Mouse (Mus musculus) ES-Bruce4 (cell line): ENCODE measurements around the gene Slco2a1. TPM values are rescaled to one million over a fixed set of nuclear protein-coding genes. Genes with fewer than 3 reads are reported as not detected.

Experiments
- H3K27ac ChIP-seq: 2 replicates; pipeline ENCODE4 v1.5.1; 2012; ENCODE audit warnings: low read length, inconsistent platforms; ENCODE audit not compliant: insufficient read depth
- H3K27me3 ChIP-seq: 2 replicates; pipeline ENCODE4 v1.6.1; 2012; ENCODE audit warnings: mild to moderate bottlenecking, low read length, inconsistent platforms; ENCODE audit not compliant: control insufficient read depth, poor library complexity, insufficient read depth, severe bottlenecking
- H3K36me3 ChIP-seq: 2 replicates; pipeline ENCODE4 v1.6.1; 2012; ENCODE audit warnings: inconsistent platforms, mild to moderate bottlenecking, low read length, moderate library complexity; ENCODE audit not compliant: control insufficient read depth, poor library complexity, insufficient read depth, severe bottlenecking
- H3K4me1 ChIP-seq: one replicate; pipeline ENCODE4 v1.8.1; 2011; ENCODE audit warnings: low read length; ENCODE audit not compliant: control insufficient read depth, insufficient read depth
- H3K4me3 ChIP-seq: 2 replicates; pipeline ENCODE4 v1.5.1; 2011; ENCODE audit warnings: low read depth, mild to moderate bottlenecking, low read length
- H3K9ac ChIP-seq: 2 replicates; pipeline ENCODE4 v1.6.1; 2012; ENCODE audit warnings: low read depth, mild to moderate bottlenecking, inconsistent platforms; ENCODE audit not compliant: poor library complexity, severe bottlenecking
- H3K9me3 ChIP-seq: replicated peaks from 2 replicates; pipeline ENCODE4 v1.6.1; 2012; ENCODE audit warnings: mild to moderate bottlenecking, low read length, inconsistent platforms; ENCODE audit not compliant: control insufficient read depth, poor library complexity, insufficient read depth, severe bottlenecking
- CTCF ChIP-seq: IDR thresholded peaks from one replicate; pipeline ENCODE4 v1.8.1; 2011; ENCODE audit warnings: low read depth, low read length
- EP300 ChIP-seq: IDR thresholded peaks from 2 replicates; pipeline ENCODE4 v1.6.1; 2011; ENCODE audit warnings: low read depth, low read length; ENCODE audit not compliant: insufficient read depth
- POLR2A ChIP-seq: IDR thresholded peaks from one replicate; pipeline ENCODE4 v1.8.1; 2011; ENCODE audit warnings: low read length; ENCODE audit not compliant: insufficient read depth
- polyA plus RNA-seq: library from polyadenylated mRNA; stranded (reverse); fragments of >200 nt; gene quantifications from 2 replicates; pipeline ENCODE4 v1.2.4, GENCODE M21; 2011; ENCODE audit warnings: low read depth; ENCODE audit not compliant: missing spikeins, insufficient read depth, insufficient read length

Slco2a1 gene
- polyA plus RNA-seq, 1 experiment, result 3.1 TPM

DNA sequence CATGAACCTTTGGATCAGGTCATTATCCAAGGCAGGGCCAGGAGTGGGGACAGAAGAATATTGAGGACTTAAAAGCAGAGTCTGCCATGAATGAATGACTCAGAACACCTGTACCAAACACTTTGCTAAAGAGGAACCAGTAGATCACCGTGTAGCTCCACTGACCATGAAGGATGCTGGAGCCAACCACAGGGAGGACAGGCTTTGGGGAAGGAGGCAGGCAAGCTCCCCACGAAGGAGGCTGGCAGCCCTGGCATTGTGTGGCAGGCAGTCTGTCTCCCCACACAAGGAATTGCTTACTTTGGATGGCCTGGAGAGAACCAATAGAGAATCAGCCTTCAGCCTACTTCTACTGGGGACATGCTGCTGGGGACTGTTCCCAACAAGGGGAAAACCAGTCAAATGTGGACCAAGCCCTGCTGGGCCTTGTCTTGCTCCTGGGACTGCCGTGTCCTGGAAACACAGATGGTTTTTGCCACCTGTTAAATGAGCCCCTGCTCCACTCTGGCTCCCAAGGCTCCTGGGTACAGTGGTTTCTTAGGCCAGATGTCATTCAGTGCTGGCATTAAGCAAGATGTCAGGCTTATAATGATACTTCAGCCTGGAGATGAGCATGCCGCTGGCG lies 130.3 kb downstream of the Slco2a1 start:
- H3K9me3 ChIP-seq, result no peaks in the 10 kb centered on the region
- no peak overlapping the region for H3K4me3 ChIP-seq
- H3K27me3 ChIP-seq, result no peaks in the 10 kb centered on the region
- TF ChIP-seq EP300, result no peak
- TF ChIP-seq CTCF, result no peak
- no peaks in the 10 kb centered on the region for H3K36me3 ChIP-seq
- H3K27ac ChIP-seq, result no peak overlapping the region
- H3K4me1 ChIP-seq, result no peaks in the 10 kb centered on the region
- H3K9ac ChIP-seq, result no peak overlapping the region

- no peaks in the 10 kb centered on the region for H3K4me1 ChIP-seq
- H3K4me3 ChIP-seq, result no peak overlapping the region
- no peaks in the 10 kb centered on the region for H3K36me3 ChIP-seq
- H3K9me3 ChIP-seq, result no peaks in the 10 kb centered on the region
- H3K9ac ChIP-seq, result no peak overlapping the region
- no peaks in the 10 kb centered on the region for H3K27me3 ChIP-seq
- no peak overlapping the region for H3K27ac ChIP-seq
- no peak for TF ChIP-seq POLR2A
- no peak for TF ChIP-seq CTCF
- no peak for TF ChIP-seq EP300
These were observed 131.3 kb downstream of the Slco2a1 start for GRCm38 (mm10) chr9:103119781-103120180.

- H3K4me1 ChIP-seq, result no peaks in the 10 kb centered on the region
- no peak overlapping the region for H3K9ac ChIP-seq
- H3K27me3 ChIP-seq, result no peaks in the 10 kb centered on the region
- no peak overlapping the region for H3K4me3 ChIP-seq
- TF ChIP-seq POLR2A, result no peak
- TF ChIP-seq EP300, result no peak
- peak; percentile 31 for TF ChIP-seq CTCF
- no peak overlapping the region for H3K27ac ChIP-seq
- no peaks in the 10 kb centered on the region for H3K36me3 ChIP-seq
- no peaks in the 10 kb centered on the region for H3K9me3 ChIP-seq
These were observed 131.7 kb downstream of the Slco2a1 start for GRCm38 (mm10) chr9:103120231-103120630.

GRCm38 (mm10) chr9:103121546-103121945 lies 133.0 kb downstream of the Slco2a1 start:
- H3K4me3 ChIP-seq, result no peak overlapping the region
- H3K4me1 ChIP-seq, result no peaks in the 10 kb centered on the region
- H3K9me3 ChIP-seq, result no peaks in the 10 kb centered on the region
- no peak overlapping the region for H3K9ac ChIP-seq
- TF ChIP-seq CTCF (no peak), POLR2A (no peak), EP300 (no peak)
- H3K27me3 ChIP-seq, result no peaks in the 10 kb centered on the region
- H3K27ac ChIP-seq, result no peak overlapping the region
- no peaks in the 10 kb centered on the region for H3K36me3 ChIP-seq

- Histone ChIP-seq H3K4me3 (no peak overlapping the region), H3K36me3 (no peaks in the 10 kb centered on the region), H3K9ac (no peak overlapping the region), H3K9me3 (no peaks in the 10 kb centered on the region), H3K27me3 (no peaks in the 10 kb centered on the region), H3K4me1 (peaks cover 1% of the 10 kb centered on the region), H3K27ac (no peak overlapping the region)
- TF ChIP-seq EP300 (no peak), POLR2A (no peak), CTCF (no peak)
These were observed 136.2 kb downstream of the Slco2a1 start for GRCm38 (mm10) chr9:103124746-103125145.

DNA sequence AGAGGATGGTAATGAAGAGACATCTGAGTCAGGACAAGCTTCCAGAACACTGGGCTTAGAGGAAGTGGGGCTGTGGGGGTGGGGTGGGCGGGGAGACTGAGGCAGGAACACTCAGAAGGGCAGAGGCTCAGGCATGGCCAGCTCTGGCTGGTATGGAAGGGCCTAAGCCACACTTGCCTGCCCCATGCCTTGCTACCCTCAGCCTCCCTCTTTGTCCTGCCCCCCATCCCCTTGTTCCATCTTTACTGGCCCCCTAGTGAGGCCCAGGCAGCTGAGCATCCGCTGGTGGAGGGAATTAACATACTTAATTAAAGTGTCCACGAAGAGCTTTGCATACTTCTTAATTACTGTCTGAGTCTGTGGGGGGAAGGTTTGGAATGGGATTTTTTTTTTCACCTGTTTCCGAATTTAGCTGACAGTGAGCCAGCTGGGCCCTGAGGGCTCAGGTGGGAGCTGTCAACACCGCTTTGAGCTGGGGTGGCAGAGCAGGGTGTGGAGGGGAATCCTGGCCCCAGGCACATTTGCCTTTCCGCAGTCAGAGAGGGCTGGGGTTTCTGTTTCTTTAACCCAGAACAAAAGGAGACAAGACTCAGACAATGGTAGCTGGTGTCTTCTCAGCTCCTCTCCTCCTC lies 145.1 kb downstream of the Slco2a1 start:
- Histone ChIP-seq H3K27me3 (no peaks in the 10 kb centered on the region), H3K27ac (peak overlapping the region; percentile 24), H3K4me1 (peaks cover 15% of the 10 kb centered on the region), H3K9ac (no peak overlapping the region), H3K9me3 (no peaks in the 10 kb centered on the region), H3K36me3 (no peaks in the 10 kb centered on the region), H3K4me3 (no peak overlapping the region)
- TF ChIP-seq CTCF (no peak), EP300 (peak; percentile 90), POLR2A (no peak)
